Mouse (Mus musculus) E14TG2a.4 (cell line): ENCODE results near the gene Fcer1g.

Experiments used
- CTCF ChIP-seq: conservative IDR thresholded peaks from 2 replicates; pipeline ENCODE4 v1.5.1; 2014; ENCODE audit warnings: low read length
- NANOG ChIP-seq: IDR thresholded peaks from 2 replicates; pipeline ENCODE4 v1.6.1; 2014; ENCODE audit warnings: borderline replicate concordance, low read length, mixed read lengths
- POU5F1 ChIP-seq: IDR thresholded peaks from 2 replicates; pipeline ENCODE4 v1.6.1; 2014; ENCODE audit warnings: low read length, borderline replicate concordance

DNA sequence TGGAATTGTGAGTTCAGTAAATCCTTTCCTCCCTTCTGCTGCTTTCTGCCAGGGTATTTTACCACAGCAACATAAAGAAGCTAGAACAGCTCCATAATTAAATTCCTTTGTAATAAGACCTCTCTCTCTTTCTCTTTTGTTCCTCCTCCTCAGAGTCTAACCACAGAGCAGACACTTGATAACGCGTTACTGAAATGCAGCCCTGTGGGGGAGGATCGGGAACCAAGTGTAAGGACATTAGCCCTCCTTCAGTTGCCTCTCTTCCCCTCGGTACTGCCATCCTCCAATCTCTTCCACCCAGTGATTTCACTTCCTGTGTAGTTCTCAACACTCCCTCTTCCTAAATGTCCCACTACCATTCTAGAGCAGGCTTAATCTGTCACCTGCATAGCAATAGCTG lies 24.8 kb downstream of the Fcer1g start:
- no peak for TF ChIP-seq CTCF
- TF ChIP-seq POU5F1, result no peak
- TF ChIP-seq NANOG, result no peak
